26 mouse cellular contexts compared by ENCODE assay signal in genomic region chr11:76110416-76110815, GRCm38 (mm10).
A peak's percentile ranks its signal among the peaks of the same experiment; 100 is the strongest.
DNase-seq lines count a peak whose midpoint lies in the region; ATAC-seq lines count a peak whose summit lies in the region.
"Had no signal": no experiment of that assay in that cellular context is flagged by ENCODE, and none has a peak within 500 bp of the region (broad histone marks: within the 10 kb centered on the region; RNA-seq: fewer than 3 reads in every experiment).

No protein-coding gene starts in this region.

- H3K4me2 ChIP-seq in liver, embryonic 11.5 days = no peak overlapping the region
- H3K4me2 ChIP-seq: embryonic facial prominence, embryonic 13.5 days; forebrain, embryonic 12.5 days; forebrain, embryonic 15.5 days; heart, embryonic 11.5 days; hindbrain, embryonic 13.5 days had no signal

- H3K27me3 ChIP-seq in liver, embryonic 11.5 days (replicated peaks; ENCODE audit: control insufficient read depth, insufficient read depth, low read length) = no peaks in the 10 kb centered on the region
- H3K27me3 ChIP-seq in limb, embryonic 10.5 days (ENCODE audit: low read depth, poor library complexity, severe bottlenecking) = no peaks in the 10 kb centered on the region
- H3K27me3 ChIP-seq: embryonic facial prominence, embryonic 13.5 days; forebrain, embryonic 12.5 days; forebrain, embryonic 15.5 days; hindbrain, embryonic 13.5 days had no signal

- H3K4me3 ChIP-seq in liver, embryonic 11.5 days (ENCODE audit: low read depth, low read length) = no peak overlapping the region
- no peak overlapping the region for H3K4me3 ChIP-seq in limb, embryonic 10.5 days
- H3K4me3 ChIP-seq: embryonic facial prominence, embryonic 10.5 days; embryonic facial prominence, embryonic 13.5 days; erythroblast, embryonic 14.5 days; forebrain, embryonic 12.5 days; forebrain, embryonic 15.5 days; heart, adult 2 months; hindbrain, embryonic 10.5 days; hindbrain, embryonic 13.5 days had no signal

- no peak for ATAC-seq in liver, embryonic 11.5 days (replicated peaks; ENCODE audit: low FRiP score)
- ATAC-seq: forebrain, embryonic 15.5 days; hindbrain, embryonic 16.5 days; inflammation-experienced regulatory T-cells, adult 6 months; intestine, embryonic 16.5 days had no signal

- no peaks in the 10 kb centered on the region for H3K4me1 ChIP-seq in liver, embryonic 11.5 days (replicated peaks; ENCODE audit: control insufficient read depth, insufficient read depth, low read length)
- peaks cover 33% of the 10 kb centered on the region for H3K4me1 ChIP-seq in limb, embryonic 10.5 days
- H3K4me1 ChIP-seq: forebrain, embryonic 12.5 days; forebrain, embryonic 15.5 days; hindbrain, embryonic 10.5 days; hindbrain, embryonic 13.5 days had no signal

- 93% methylated on average over 3 of the region's 3 CpGs for WGBS in liver, embryonic 11.5 days
- WGBS in limb, embryonic 10.5 days = 97% methylated on average over 3 of the region's 3 CpGs

- H3K36me3 ChIP-seq in liver, embryonic 11.5 days (ENCODE audit: control insufficient read depth, insufficient read depth, low read length) = 0 out of 2 replicates have a peak, but pooled peaks cover 4% of the 10 kb centered on the region
- H3K36me3 ChIP-seq in limb, embryonic 10.5 days = peaks cover 30% of the 10 kb centered on the region

- no peak overlapping the region for H3K9ac ChIP-seq in liver, embryonic 11.5 days (ENCODE audit: low read depth, low read length)
- H3K9ac ChIP-seq: embryonic facial prominence, embryonic 13.5 days; forebrain, embryonic 12.5 days; forebrain, embryonic 15.5 days; hindbrain, embryonic 13.5 days had no signal

- no peaks in the 10 kb centered on the region for H3K9me3 ChIP-seq in liver, embryonic 11.5 days (ENCODE audit: control insufficient read depth, low read length)
- no peaks in the 10 kb centered on the region for H3K9me3 ChIP-seq in limb, embryonic 10.5 days (replicated peaks)
- H3K9me3 ChIP-seq: embryonic facial prominence, embryonic 10.5 days; embryonic facial prominence, embryonic 13.5 days; forebrain, embryonic 12.5 days; forebrain, embryonic 15.5 days; hindbrain, embryonic 10.5 days; hindbrain, embryonic 13.5 days had no signal

- H3K27ac ChIP-seq in liver, embryonic 11.5 days (ENCODE audit: low read depth, low read length) = no peak overlapping the region
- peak overlapping the region; percentile 1; the same call in 1 of the 2 replicates for H3K27ac ChIP-seq in limb, embryonic 10.5 days
- H3K27ac ChIP-seq: embryonic facial prominence, embryonic 10.5 days; forebrain, embryonic 12.5 days; forebrain, embryonic 15.5 days; heart, adult 2 months; hindbrain, embryonic 10.5 days; hindbrain, embryonic 13.5 days had no signal

- DNase-seq in liver, embryonic 11.5 days (ENCODE audit: low spot score) = peak; percentile 10
- no peak for DNase-seq in liver
- DNase-seq in CD4-positive helper T cell, adult 2 months (ENCODE audit: low read depth, low spot score) = peak; percentile 62
- DNase-seq in limb, embryonic 10.5 days (ENCODE audit: low spot score) = no peak
- no peak for DNase-seq in right cerebral cortex, adult 2 months (ENCODE audit: low spot score in 2 of 2)
- DNase-seq in right cerebral cortex, postnatal 14 days = no peak
- DNase-seq: adrenal gland, postnatal 10 days; adrenal gland, postnatal 36 days; cerebellum, adult 11-12 months; cerebellum, adult 8-10 months; cerebellum, postnatal 10 days; cerebellum, postnatal 36 days; embryo, embryonic 11 days; gastrocnemius, postnatal 25 days; heart, adult 2 months had no signal

Comparison
In these comparisons a context has a peak if more than half of its experiments do, and no peak if none do; other contexts are left out.
1. DNase-seq: peak in liver, embryonic 11.5 days (single experiment) and CD4-positive helper T cell, adult 2 months (single experiment); none in liver (single experiment), limb, embryonic 10.5 days (single experiment), right cerebral cortex, adult 2 months (0 of 2) and right cerebral cortex, postnatal 14 days (single experiment).